Mouse (Mus musculus): Measurements from ENCODE around the gene Fndc8.

The Fndc8 gene

GRCm38 (mm10) chr11:82870173-82871030, 21.5 kb upstream of the Fndc8 start:
- DNase-seq, result peak in 1 of 2 experiments; percentile 44

- DNase-seq, result peak; percentile 99 to 100
Measured at GRCm38 (mm10) chr11:82871031-82871446, 20.9 kb upstream of the Fndc8 start, which contains the start of gene Rffl. Gene Rffl (minus strand): TSS chr11:82871210.

GRCm38 (mm10) chr11:82874924-82875323, 17.0 kb upstream of the Fndc8 start:
- no peak for DNase-seq

GRCm38 (mm10) chr11:82875631-82876030, 16.3 kb upstream of the Fndc8 start:
- DNase-seq, result no peak

- no peak for DNase-seq
Measured at GRCm38 (mm10) chr11:82877726-82878344, 14.1 kb upstream of the Fndc8 start.

GRCm38 (mm10) chr11:82883180-82883579, 8.7 kb upstream of the Fndc8 start:
- DNase-seq, result no peak

- DNase-seq, result no peak
Measured at GRCm38 (mm10) chr11:82886559-82886958, 5.4 kb upstream of the Fndc8 start.

- peak; percentile 71 for DNase-seq
Measured at GRCm38 (mm10) chr11:82888491-82888946, 3.4 kb upstream of the Fndc8 start.

- DNase-seq, result peak in 1 of 2 experiments; percentile 49
Measured at GRCm38 (mm10) chr11:82889524-82890341, 2.2 kb upstream of the Fndc8 start.

- peak; percentile 97 to 98 for DNase-seq
Measured at GRCm38 (mm10) chr11:82890342-82890762, 1.6 kb upstream of the Fndc8 start, which contains the start of gene Rad51d. Gene Rad51d (minus strand): TSS chr11:82890614.

GRCm38 (mm10) chr11:82897478-82897877, 5.6 kb downstream of the Fndc8 start:
- no peak for DNase-seq

- DNase-seq, result no peak
Measured at GRCm38 (mm10) chr11:82899720-82900119, 7.8 kb downstream of the Fndc8 start.

- peak; percentile 55 to 70 for DNase-seq
Measured at GRCm38 (mm10) chr11:82901606-82902310, 9.8 kb downstream of the Fndc8 start.

GRCm38 (mm10) chr11:82904952-82905351, 13.0 kb downstream of the Fndc8 start:
- DNase-seq, result no peak

GRCm38 (mm10) chr11:82905816-82906215, 13.9 kb downstream of the Fndc8 start:
- DNase-seq, result no peak

- DNase-seq, result peak; percentile 98
Measured at GRCm38 (mm10) chr11:82907651-82908607, 16.0 kb downstream of the Fndc8 start, which contains the start of gene Nle1. Gene Nle1 (minus strand): TSS chr11:82908411.

GRCm38 (mm10) chr11:82908608-82908989, 16.7 kb downstream of the Fndc8 start:
- no peak for DNase-seq

- no peak for DNase-seq
Measured at GRCm38 (mm10) chr11:82910250-82910649, 18.3 kb downstream of the Fndc8 start, which contains the start of gene Unc45b. Gene Unc45b (plus strand): TSS chr11:82910550.

GRCm38 (mm10) chr11:82910679-82911389, 18.9 kb downstream of the Fndc8 start:
- no peak for DNase-seq

- DNase-seq, result peak; percentile 89 to 92
Measured at GRCm38 (mm10) chr11:82914711-82915352, 22.9 kb downstream of the Fndc8 start.
